Mouse (Mus musculus) right cerebral cortex, postnatal 36 days (tissue): ENCODE results near the gene Otoa.

Experiments used
- DNase-seq, 2 experiments: peaks; one replicate each; pipeline ENCODE4 v3.0.0; 2022; ENCODE audit warnings: low spot score in 2 of 2, mixed read lengths in 1 of 2

Otoa gene

GRCm38 (mm10) chr7:121081350-121081749 lies at the start of gene Otoa:
Otoa (plus strand) TSS chr7:121081650.
- DNase-seq: no peak

- DNase-seq: peak; percentile 85
Measured at GRCm38 (mm10) chr7:121033856-121034652, 47.4 kb upstream of the Otoa start, which contains the start of gene Mettl9. Mettl9 (plus strand) TSS chr7:121034445.

DNA sequence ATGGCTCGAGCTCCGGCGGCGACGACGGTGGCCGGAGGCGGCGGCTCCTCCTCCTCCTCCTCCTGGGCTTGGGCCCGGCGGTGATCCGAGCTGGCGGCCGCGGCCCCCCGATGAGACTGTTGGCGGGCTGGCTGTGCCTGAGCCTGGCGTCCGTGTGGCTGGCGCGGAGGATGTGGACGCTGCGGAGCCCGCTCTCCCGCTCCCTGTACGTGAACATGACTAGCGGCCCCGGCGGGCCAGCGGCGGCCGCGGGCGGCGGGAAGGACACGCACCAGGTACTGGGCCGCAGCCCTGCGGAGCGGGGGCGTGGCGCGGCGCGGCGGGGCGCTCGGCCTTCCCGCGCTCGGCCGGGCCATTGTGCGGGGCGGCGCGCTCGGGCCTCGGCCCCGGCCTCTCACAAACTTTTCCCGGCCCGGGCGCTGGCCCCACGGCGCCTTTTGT lies 46.7 kb upstream of the Otoa start:
- peak in 1 of 2 experiments; percentile 38 for DNase-seq

DNA sequence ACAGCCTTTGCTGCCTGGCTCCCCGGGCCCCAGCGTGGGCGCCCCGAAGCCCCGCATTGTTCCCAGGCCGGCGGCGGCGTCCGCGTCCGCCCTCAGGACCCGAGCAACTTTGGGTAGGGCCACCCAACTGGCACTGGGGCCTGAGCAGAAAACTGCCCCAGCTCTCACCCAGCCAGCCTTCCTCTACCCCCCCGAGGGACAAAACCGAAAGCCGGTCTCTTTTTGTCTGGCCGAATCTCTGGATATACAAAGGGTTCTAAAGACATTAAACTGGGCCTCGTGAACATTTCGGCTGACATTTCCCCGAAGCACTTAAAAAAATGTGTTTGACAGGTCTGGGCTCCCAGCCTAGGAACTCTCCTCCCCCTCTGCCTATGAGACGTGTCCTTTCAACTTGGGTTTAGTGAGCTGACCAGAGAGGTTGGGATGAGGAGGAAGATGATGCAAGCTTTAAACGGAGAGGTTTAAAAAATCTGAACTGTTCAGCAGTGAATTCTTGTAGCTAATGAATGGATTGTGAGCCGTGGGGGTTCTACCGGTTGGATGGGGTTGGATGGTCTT lies 46.2 kb upstream of the Otoa start:
- peak in 1 of 2 experiments; percentile 9 for DNase-seq

DNA sequence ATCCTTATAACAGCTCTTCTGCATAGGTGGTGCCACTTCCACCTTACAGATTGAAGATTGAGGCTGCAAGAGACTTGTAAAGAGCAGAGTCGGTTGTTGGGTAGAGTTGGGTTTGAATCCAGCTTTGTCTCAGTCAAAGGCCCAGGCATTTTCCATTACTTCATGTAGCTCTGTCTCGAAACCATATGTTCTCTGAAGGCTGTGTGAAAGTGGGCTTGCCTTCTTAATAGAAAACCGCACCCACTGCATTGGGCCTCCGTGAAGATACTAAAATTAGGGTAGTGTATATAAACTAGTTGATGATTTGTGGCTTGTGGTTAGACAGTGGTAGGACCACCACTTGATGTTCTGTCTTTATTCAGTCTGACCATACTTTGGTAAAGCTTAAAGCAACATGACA lies 40.9 kb upstream of the Otoa start:
- DNase-seq: no peak

GRCm38 (mm10) chr7:121041989-121042388 lies 39.5 kb upstream of the Otoa start:
- no peak for DNase-seq

- no peak for DNase-seq
Measured at GRCm38 (mm10) chr7:121043004-121043403, 38.4 kb upstream of the Otoa start.

- DNase-seq: no peak
Measured at GRCm38 (mm10) chr7:121043510-121043909, 37.9 kb upstream of the Otoa start.

DNA sequence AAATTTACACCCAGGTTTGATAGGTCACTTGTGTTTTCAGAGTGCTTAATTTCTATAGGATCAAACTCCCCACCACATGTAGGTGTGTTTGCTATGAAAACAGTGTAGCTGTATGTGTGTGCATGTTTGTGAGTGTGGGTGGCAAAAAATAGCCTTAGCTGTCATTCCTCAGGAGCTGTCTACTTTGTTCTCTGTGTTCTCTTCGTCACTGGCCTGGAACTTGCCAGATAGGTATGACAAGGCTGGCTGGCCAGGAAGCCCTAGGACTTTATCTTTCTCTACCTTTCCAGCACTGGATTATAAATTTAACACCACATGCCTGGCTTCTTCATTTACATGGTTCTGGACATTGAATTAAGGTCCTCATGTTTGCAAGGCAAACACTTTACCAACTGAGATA lies 37.2 kb upstream of the Otoa start:
- no peak for DNase-seq

GRCm38 (mm10) chr7:121045671-121046453 lies 35.6 kb upstream of the Otoa start:
- no peak for DNase-seq

GRCm38 (mm10) chr7:121047624-121048023 lies 33.8 kb upstream of the Otoa start:
- DNase-seq: no peak

GRCm38 (mm10) chr7:121053071-121053470 lies 28.4 kb upstream of the Otoa start:
- DNase-seq: no peak

- DNase-seq: no peak
Measured at GRCm38 (mm10) chr7:121059477-121060218, 21.8 kb upstream of the Otoa start.

DNA sequence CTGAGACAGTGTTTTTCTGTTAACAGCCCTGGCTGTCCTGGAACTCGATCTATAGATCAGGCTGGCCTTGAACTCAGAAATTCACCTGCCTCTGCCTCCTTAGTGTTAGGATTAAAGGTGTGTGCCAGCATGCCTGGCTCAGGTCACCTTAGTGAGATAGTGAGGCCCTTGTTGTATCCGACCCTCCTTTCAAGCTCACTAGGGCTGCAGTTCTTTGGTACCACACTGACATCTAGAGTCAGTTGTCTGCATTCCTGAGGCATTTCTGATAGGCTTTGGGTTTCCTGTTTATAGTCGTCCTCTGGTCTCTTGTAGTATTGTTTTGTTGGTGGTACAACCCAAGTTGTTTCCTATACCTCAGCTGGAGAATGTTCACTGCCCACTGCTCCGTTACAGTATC lies 17.1 kb upstream of the Otoa start:
- DNase-seq: no peak

GRCm38 (mm10) chr7:121071276-121071675 lies 10.2 kb upstream of the Otoa start:
- no peak for DNase-seq

GRCm38 (mm10) chr7:121072506-121072905 lies 8.9 kb upstream of the Otoa start:
- DNase-seq: no peak

DNA sequence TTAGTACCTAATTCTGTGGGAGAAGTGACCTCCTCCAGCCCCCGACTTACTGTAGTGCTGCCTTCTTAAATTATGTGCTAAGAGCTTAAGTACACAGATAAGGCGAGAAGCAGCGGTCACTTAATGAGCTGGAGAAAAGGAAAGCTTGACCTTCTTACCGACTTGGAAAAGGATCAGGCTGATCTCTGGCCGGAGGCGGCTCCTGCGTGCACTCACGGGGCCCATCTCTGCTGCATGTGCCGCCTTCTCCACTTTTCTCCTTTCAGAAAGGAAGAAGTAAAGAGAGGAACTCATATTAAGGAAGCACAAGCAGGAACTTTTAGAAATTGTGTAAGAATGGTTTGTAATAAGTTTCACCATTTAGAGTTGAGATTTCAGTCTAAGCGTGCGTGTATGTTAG lies 7.2 kb upstream of the Otoa start, which contains the start of gene Igsf6:
Igsf6 (minus strand) TSS at position 292 of the 400 bp plus-strand sequence.
- no peak for DNase-seq

GRCm38 (mm10) chr7:121074801-121075400 lies 6.5 kb upstream of the Otoa start:
- no peak for DNase-seq

DNA sequence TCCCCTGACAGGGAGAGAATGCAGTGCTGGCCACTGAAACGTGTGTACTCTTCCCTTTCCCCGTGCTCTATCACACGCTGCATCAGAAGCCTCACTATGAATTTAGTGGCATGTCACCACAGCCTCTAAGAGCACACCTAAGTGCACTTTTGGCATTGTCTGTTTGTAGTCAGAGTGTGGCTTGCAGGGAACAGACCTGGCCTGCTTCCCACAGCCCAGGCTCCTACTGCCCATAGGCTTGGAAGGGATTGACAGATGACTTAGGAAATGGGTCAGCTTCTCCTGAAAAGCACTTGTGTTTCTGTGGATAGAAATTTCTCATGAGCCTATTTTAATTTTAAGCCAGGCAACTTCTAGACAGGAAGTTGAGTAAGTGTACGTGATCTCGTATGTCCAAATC lies 6.0 kb upstream of the Otoa start:
- no peak for DNase-seq

DNA sequence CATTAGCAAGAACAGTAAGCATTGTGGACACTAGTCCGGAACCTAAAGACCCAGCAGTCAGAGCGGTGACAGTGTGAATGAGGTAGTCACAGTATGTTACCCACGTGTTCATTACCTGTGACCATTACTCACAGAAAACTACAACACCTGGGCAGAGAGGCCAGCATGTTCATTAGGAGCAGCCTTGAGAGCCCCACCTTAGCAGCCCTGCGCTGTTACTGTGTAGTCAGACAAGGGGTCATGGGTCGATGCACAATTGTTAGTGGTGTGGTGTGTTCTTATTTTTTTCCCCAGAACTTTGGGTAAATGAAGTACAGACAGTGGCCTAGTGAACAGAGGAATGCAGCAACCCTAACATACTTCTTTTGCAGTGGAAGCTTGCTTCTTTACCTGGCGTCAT lies 4.1 kb upstream of the Otoa start:
- DNase-seq: no peak

DNA sequence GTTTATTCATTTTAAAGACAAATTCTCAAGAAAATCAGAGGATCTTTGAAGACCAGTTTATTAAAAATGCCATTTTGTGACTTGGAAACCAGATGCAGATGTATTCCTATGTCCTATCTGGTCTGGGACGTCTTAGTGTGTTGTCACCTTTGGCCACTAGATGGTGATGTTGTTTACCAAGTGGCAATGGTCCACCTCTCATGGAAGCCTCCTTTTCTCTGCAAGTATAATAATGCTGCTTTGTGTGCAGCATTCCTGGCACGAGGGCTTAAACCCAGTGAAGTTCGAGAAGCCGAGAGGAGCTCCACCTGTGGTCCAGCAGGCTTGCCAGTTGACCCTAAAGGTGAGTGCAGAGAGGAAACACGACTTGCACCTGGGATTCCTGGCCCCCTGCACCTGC lies 3.6 kb upstream of the Otoa start:
- DNase-seq: peak; percentile 24 to 65
